Mouse (Mus musculus) lung, postnatal 10 days (tissue): ENCODE measurements around the gene Tmem211.
A peak's percentile ranks its signal among the peaks of the same experiment; 100 is the strongest.

Source experiments
- DNase-seq: peaks from one replicate; pipeline ENCODE4 v3.0.0; 2021

The Tmem211 gene

GRCm38 (mm10) chr5:113226632-113227102 is at the start of gene Tmem211:
Tmem211 (plus strand) TSS chr5:113226909.
- DNase-seq, result peak; percentile 92

DNA sequence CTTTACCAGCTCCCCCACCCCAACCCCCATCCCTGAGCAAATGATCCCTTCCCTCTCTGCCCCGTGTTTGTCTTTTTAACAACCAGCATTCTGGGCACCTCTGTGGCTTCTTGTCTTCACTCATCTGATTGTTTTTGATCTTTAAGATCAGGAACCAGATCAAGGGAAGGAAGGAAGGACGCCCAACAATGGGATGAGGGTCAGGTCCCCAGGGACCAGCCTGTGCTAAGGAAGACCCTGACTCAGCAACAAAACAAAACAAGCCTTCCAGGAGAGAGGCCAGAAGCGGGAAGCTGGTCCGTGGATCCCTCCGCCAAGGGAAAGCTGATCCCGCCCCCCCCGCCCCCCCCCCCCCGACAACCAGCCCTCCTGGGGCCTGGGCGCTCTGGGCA is 47.3 kb upstream of the Tmem211 start:
- no peak for DNase-seq

GRCm38 (mm10) chr5:113179843-113180682 is 46.6 kb upstream of the Tmem211 start:
- DNase-seq, result peak; percentile 96

GRCm38 (mm10) chr5:113180755-113181154 is 46.0 kb upstream of the Tmem211 start:
- no peak for DNase-seq

DNA sequence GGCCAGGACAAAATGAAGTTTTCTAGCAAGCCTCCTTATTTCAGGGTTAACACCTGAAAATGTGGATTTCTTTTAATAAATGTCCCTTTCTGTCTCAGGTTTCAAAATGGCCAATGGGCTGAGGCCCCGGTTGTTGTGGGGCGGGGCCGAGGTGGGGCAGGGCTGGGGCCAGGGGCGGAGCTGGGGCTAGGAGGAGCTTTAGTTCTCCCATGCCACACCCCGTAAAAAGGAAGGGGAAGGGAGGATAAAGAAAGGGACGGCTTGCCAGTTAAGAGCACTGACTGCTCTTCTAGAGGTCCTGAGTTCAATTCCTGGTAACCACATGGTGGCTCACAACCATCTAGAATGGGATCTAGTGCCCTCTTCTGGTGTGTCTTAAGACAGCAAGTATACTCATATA is 45.3 kb upstream of the Tmem211 start:
- DNase-seq, result peak; percentile 48

DNA sequence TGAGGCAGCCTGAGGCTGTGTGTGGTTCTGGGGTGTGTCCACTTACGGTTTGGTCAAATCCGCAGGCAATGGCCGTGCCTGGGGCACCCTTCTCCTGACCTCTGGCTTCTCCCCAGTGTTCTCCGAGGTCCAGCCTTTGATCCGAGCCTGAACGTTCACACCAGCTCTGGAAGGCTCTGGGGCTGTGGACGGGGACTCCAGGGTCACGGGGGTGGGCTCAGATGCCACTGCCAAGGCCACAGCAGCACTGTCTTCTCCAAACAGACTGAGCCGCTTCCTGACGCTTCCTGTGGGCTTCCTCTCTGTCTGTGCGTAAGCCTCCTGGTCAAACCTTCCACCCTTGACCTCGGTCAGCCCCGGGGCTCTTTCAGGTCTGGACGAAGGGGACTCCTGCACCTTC is 36.2 kb upstream of the Tmem211 start:
- peak; percentile 45 for DNase-seq

DNA sequence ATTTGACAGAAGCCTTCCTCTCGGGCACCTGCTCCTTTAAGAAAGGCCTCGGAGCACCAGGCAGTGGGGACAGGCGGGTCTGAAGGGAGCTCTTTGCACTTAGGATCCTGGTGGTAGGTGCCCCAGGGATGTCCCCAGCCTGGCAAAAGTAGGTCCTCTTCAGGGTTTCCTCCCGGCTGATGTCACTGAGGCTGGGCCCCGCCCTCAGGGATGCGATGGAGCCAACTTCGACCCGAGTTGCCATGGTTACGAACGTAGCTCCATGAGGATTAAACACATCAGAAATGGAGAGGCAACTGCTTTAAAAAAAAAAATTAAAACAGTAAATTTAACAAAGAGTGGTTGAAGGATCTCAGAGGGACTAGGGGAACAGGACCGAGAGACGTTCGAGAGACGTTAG is 34.8 kb upstream of the Tmem211 start:
- no peak for DNase-seq

DNA sequence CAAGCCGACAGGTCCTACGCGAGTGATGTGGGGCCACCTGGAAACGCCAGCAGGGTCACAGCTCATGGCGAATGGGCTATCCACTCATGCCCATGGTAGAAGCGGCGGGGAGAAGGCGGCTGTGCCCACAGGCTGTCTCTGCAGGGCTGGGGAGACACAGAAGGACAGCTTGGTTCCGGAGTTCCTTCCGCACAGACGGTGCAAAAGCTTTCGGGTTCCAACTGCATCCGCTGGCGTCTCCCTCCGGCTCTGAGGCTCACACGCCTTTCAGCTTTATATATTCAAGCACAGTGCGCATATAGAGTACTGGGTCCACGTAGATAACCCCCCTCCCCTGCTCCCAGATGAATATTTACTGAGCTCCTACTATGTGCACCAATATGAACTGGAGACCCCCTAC is 32.9 kb upstream of the Tmem211 start:
- DNase-seq, result no peak

- no peak for DNase-seq
Measured at GRCm38 (mm10) chr5:113195451-113195850, 31.3 kb upstream of the Tmem211 start.

GRCm38 (mm10) chr5:113195907-113196306 is 30.8 kb upstream of the Tmem211 start:
- DNase-seq, result no peak

- peak; percentile 48 for DNase-seq
Measured at GRCm38 (mm10) chr5:113196916-113197794, 29.6 kb upstream of the Tmem211 start.

- DNase-seq, result no peak
Measured at GRCm38 (mm10) chr5:113199126-113199771, 27.5 kb upstream of the Tmem211 start.

- DNase-seq, result no peak
Measured at GRCm38 (mm10) chr5:113199772-113200134, 27.0 kb upstream of the Tmem211 start.

DNA sequence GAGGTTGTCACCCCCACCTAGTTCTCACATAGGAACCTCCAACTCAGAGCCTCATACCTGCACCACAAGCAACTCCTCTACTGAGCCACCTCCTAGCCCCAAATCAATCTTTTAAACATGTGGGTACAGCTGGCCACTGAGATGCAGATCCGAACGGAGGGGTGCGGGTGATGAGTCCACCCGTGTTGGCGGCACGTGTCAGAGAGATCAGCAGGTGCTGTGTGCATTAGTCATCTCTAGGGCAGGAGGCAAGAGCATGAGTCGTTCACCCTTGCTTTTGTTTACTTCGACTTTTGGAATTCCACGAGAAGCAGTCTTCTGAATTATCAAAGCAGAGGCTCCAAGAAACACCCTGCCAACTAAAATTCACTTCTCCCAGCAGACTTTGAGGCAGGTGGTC is 22.5 kb upstream of the Tmem211 start:
- no peak for DNase-seq

- peak; percentile 57 for DNase-seq
Measured at GRCm38 (mm10) chr5:113206670-113207352, 19.9 kb upstream of the Tmem211 start.

DNA sequence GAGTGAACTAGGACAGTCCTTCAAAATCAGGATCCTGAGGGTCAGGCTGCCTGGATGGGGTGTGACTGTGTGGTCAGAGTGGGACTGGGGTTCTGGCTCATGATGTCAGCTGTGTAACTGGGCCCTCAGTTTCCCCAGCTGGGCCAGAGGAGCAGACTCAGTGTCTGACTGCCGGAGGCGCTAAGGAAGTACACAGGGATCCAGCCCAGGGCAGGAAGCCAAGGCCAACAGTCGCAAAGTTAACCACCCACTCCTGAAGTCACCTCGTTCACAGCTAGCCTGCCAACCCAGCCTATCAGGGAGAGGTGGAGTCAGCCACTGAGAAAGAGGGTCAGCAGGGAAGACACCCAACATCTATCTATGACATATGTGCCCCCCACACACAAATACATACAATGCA is 18.7 kb upstream of the Tmem211 start:
- peak; percentile 63 for DNase-seq

DNA sequence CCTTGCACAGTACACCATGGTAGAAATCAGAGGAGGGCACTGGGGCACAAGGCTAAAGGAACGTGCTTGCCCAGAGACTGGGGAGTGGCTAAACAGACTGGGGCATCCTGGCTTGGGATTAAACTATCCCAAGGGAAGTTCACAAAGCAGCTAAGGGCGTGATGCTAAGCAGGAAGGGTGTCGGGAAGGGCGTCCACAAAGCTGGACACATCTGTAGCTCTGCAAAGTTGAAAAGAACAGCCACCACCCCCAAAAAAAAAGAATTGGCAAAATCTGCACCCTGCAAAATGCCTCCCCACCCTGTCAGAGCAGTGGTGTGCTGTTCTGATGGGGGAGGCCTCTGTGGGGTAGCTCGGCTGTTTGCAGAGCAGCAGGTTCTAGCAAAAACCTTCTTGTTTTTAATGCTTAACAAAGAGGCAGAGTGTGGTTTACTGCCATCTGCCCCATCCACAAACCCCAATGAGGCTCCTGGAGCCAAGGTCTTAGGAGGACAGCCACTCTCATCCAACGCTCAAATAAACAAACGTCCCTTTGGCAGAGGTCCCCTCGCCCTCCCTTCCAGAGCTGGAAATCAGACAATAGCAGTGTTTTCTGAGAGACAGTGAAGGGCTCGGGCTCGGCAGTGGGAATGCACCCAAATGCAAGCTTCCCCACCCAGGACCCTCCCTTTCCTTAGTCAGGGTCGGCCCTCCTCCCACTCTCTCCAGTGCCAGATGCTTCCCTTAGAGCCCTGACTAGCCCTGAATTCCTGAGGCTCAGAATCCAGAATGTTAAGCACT is 17.9 kb upstream of the Tmem211 start:
- peak; percentile 94 for DNase-seq

- peak; percentile 46 for DNase-seq
Measured at GRCm38 (mm10) chr5:113209401-113209750, 17.3 kb upstream of the Tmem211 start.

GRCm38 (mm10) chr5:113209898-113210297 is 16.8 kb upstream of the Tmem211 start:
- DNase-seq, result peak; percentile 56

- DNase-seq, result peak; percentile 62
Measured at GRCm38 (mm10) chr5:113210314-113210713, 16.4 kb upstream of the Tmem211 start.

- no peak for DNase-seq
Measured at GRCm38 (mm10) chr5:113212156-113212835, 14.4 kb upstream of the Tmem211 start.
